Mouse (Mus musculus) left cerebral cortex, adult 18-20 months (tissue): Measurements from ENCODE around the gene Decr2. TPM values are rescaled to one million over a fixed set of nuclear protein-coding genes. Genes with fewer than 3 reads are reported as not detected.
"Not testable (repeated sequence)": the region's sequence is repeated elsewhere in the genome, so short reads cannot be mapped to it uniquely, and the experiment has no call there.

ENCODE experiments used
- DNase-seq, 2 experiments: peaks; one replicate each; pipeline ENCODE4 v3.0.0; 2021 to 2022; ENCODE audit warnings: low spot score in 2 of 2, mixed read lengths in 1 of 2
- long read RNA-seq, 2 experiments: library from polyadenylated mRNA; stranded (forward); transcript quantifications; one replicate each; pipeline ENCODE4 v2.0.0; 2021
- total RNA-seq, 2 experiments: library from RNA; stranded (reverse); gene quantifications; 2 replicates each; pipeline ENCODE4 v1.2.3; 2021

Gene Decr2
- total RNA-seq: 10 to 100 TPM; 29.9 to 35.5 TPM
- long read RNA-seq, experiment 1, transcript Decr2-201 (9 exons, 2,224 nt): major isoform, 41 of 55 reads
- long read RNA-seq, experiment 1, partial matches to known transcripts: 4 of 55 reads
- long read RNA-seq, experiment 1, other reads (novel, unspliced or antisense): 9 of 55 reads
- long read RNA-seq, experiment 2, transcript Decr2-201 (9 exons, 2,224 nt): major isoform, 27 of 34 reads
- long read RNA-seq, experiment 2, partial matches to known transcripts: 3 of 34 reads
- long read RNA-seq, experiment 2, other reads (novel, unspliced or antisense): 4 of 34 reads

GRCm38 (mm10) chr17:26089905-26090632 lies at the start of gene Decr2:
Gene Decr2, minus strand, starts transcription at chr17:26090337.
- peak; percentile 88 to 91 for DNase-seq

DNA sequence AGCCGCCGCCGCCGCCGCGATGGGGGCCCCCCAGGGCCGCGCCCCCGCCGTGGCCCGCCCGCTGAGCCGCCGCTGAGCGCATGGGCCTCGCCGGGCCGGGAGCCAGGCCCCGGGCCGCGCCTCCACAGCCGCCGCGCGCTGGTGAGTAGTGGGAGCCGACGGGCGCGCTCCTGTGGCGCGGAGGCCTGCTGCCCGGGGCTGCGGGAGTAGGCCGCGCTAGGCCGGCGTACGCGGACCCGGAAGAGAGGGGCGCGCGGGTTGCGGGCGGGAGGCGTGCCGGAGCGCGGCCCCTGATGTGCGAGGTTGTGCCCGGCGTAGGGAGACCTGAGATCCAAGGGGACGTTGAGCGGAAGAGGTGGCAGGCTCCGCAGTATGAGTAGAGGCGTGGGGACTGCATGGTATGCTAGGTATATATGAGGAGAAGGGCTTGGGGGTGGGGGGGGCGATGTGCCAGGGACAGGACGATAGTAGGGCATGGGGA lies 48.8 kb upstream of the Decr2 start:
- peak; percentile 22 to 54 for DNase-seq

GRCm38 (mm10) chr17:26138239-26138836 lies 48.2 kb upstream of the Decr2 start, which contains the start of gene Axin1:
Gene Axin1, plus strand, starts transcription at chr17:26138688.
- peak; percentile 85 to 94 for DNase-seq

DNA sequence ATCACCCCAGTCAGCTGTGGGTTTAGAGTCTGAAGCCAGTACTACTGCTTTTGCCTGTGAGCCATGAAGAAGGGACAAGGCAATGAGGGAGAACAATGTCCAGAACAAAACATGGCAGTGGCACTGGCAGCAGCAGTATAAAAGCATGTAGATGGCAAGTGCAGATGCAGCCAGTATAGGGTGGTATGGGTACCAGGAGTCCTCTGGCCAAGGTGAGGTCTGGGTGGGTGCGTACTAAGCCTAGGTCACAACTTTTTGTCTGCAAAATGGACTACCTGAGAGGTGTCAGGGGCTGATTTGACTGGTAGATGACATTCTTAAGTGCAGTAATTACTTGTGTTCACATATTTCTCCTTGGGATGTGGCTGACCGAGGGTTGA lies 47.6 kb upstream of the Decr2 start:
- no peak for DNase-seq

DNA sequence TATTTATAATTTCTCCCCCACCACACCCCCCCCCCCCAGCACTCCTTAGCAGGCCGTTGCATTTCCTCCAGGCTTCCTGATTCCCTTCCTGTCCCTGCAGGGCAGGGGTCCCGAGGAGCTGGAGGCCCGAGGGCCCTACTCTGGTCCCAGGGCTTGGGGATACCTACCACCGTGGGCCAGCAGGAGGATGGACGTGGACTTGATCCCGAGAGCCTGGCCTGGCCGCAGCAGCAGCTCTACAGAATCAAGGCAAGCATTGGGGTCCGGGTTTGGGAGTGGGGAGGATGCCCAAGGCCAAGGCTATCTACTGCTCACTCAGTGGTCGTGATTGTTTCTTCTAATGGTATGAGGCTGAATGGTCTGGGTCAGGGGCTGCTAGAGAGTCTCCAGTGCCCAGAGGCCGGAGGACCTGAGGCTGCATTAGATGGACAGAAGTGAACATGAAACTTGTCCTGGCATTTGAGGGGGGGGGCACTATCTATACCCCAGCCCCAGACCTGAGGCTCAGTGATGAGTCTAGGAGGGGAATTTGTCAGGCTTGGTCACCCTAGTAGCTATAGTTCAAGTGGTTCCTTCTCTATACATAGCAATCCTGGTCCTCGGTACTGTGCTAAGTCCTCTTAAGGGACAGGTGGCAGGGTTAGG lies 47.1 kb upstream of the Decr2 start:
- no peak for DNase-seq

DNA sequence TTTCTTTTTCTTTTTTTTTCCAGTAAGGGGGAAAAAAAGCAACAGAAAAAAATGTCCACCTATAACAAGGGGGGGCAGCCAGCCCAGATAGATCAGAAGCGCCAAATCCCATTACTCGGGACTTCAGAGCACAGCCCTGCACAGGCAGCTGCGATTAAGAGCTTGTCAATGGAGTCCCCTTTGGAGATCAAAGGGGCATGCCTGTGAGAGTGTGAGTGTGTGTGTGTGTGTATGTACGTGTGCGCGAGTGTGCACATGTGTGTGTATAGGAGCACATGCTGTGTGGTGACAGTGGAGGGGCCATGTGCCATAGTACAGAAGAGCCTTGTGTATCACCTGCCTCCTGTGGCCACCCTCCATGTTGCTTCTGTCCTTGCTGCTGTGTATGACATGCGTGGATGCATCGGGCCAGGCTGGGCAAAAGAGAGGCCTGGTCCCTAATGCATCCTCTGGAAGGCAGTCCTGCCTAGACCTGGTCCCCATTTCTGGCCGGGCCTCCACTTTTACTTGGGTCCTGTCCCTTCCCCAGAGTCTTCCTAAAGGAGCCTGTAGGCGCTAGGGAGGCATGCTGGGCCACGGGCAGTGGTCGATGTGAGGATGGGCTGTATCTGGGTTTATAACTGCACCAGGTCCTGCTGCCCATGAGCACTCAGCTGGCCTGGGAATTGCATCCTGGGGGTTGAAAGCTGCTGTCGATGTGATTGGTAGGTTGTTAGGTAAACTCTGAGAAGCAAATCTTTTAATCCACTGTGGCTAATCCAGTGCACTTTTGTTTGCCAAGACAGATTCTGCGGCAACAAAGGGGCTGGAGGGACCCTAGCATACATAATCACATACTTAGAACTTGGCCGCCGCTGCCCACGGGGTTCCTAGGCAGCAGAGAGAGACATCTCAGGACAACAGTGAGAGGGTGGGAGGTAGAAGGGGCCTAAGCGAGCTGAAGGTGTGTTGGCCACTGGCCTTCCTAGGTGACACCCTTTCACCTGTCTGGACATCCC lies 42.0 kb upstream of the Decr2 start:
- DNase-seq: no peak

DNA sequence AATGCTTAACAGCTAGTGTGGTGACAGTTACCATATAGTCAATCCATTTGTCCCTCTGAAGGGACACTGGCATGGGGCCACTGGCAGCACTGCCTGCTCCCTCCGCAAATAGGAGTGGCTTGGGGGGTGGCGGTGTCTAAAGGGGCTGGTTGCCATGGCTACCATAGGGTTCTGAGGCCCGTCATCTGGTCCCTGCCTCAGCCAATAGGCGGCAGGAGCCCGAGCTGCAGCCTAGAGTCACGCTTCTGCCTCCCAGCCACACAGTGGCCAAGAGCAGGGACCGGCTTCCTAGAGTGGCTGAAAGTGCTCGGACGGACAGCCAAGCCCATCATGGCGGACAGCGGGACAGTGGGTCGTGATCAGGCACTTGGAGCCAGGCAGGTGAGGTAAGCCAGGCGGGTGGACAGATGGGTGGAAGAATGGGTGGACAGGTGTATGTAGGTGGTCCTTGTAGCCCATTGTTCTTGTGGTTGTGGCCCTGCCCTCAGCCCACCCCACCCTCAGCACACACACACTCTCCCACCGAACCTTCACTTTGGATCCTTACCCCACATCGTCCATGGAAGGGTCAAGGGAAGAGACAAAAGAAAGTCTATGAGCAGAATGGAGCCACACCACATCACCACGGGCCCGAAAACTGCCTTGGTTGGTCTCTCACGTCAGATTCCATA lies 41.1 kb upstream of the Decr2 start:
- no peak for DNase-seq

DNA sequence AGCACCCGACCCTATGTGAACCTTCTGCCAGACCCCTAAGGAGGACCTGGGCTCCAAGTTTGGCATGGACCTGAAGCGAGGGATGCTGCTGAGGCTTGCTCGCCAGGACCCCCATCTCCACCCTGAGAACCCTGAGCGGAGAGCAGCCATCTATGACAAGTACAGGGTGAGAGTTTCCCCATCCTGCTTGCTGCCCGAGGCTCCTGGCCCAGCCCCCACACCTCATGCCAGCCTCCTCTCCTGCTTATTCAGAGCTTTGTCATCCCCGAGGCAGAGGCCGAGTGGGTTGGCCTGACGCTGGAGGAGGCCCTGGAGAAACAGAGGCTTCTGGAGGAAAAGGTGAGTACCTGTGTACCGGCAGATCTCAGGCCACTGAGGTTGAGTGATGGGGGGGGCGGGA lies 35.1 kb upstream of the Decr2 start:
- DNase-seq: no peak

DNA sequence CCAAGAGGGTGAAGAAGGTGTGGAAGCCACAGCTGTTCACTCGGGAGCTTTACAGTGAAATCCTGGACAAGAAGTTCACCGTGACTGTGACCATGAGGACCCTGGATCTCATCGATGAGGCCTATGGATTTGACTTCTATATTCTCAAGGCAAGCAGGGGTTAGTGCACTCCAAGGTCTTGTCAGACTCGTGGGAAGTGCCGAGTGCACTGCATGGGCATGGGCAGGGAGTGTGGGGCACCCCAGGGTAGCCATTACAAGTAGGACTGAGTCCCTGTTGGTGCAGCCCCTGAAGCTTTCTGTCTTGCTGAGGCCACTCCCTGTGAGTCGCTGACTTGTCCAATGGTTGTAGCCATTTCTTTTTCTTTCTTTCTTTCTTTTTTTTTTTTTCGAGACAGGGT lies 34.4 kb upstream of the Decr2 start:
- DNase-seq: no peak

DNA sequence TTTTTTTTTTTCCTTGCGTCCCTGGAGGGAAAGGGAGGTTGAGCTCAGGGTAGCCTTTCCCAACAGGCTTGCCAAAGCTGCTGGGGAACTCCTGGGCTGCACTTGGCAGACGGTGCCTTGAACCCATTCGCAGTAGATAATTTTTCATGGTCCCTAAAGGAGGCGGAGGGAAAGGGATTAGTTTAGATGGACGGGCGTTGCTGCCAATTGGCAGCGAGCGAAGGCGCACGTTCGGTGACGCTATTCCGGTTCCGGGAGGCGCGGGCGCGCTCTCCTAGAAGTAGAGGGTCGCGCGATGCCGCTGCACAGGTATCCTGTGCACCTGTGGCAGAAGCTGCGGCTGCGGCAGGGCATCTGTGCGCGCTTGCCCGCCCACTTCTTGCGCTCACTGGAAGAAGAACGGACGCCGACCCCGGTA lies 33.1 kb upstream of the Decr2 start, which contains the start of gene Mrpl28:
TSS of gene Mrpl28 (plus strand) at position 234 of the 418 bp plus-strand sequence.
- peak; percentile 83 to 93 for DNase-seq

- no peak for DNase-seq
Observed at GRCm38 (mm10) chr17:26122431-26123140, 32.4 kb upstream of the Decr2 start.

- peak; percentile 56 to 71 for DNase-seq
Observed at GRCm38 (mm10) chr17:26119766-26120710, 29.9 kb upstream of the Decr2 start.

DNA sequence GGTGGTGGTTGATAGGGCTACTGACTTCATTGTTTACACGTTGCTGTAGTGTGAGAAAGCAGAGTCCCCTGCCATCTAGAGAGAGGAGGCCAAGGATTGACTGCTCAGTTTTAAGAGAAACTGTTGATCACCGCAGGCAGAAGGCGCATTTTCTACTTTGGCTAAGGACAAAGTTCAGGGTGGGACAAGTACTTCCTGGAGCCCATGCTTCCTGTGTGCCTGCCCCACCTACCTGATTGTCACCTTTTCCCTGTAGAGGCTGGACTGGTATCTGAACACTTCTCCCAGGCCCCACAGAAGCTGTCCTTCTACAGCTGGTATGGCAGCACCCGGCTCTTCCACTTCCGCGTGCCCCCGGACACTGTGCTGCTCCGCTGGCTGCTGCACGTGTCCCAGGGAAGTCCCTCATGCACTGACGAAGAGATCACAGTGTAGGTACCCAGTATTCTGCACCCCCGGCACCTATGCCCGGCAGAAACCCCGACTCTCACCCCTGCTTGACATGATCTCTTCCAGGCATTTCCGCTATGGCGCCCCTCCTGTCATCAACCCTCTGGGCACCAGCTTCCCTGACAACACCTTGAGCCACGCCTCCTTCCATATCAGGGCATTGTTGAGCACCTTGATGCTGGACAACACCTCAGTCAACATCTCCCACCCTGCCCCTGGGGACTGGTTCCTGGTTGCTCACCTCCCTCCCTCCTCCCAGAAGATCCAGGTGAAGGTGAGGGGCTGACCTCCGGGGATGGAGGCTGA lies 26.5 kb upstream of the Decr2 start:
- no peak for DNase-seq

DNA sequence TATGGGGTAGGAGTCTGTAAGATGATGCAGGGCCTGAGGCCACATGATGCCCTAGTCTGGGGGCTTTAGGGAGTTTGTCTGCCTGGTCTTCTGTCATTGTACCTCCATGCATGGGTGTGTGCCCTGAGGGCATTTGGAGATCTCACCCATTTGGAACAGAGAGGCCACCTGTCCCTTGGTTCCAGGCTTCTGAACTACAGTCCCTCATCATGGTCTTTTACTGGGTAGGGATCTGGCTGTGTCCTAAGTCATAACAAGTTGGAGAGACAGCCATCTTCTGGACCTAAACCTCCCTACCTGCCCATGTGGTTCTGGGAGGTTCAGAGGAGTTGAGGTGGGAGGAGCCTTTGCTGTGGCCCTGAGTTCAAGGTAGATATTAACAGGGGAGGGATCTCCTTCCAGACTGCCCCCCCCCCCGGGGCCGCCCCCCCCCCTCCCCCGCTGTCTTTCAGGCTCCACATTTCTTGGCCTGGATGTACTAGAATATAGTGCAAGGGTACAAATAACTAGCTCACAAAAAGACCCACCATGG lies 25.9 kb upstream of the Decr2 start:
- DNase-seq: no peak

DNA sequence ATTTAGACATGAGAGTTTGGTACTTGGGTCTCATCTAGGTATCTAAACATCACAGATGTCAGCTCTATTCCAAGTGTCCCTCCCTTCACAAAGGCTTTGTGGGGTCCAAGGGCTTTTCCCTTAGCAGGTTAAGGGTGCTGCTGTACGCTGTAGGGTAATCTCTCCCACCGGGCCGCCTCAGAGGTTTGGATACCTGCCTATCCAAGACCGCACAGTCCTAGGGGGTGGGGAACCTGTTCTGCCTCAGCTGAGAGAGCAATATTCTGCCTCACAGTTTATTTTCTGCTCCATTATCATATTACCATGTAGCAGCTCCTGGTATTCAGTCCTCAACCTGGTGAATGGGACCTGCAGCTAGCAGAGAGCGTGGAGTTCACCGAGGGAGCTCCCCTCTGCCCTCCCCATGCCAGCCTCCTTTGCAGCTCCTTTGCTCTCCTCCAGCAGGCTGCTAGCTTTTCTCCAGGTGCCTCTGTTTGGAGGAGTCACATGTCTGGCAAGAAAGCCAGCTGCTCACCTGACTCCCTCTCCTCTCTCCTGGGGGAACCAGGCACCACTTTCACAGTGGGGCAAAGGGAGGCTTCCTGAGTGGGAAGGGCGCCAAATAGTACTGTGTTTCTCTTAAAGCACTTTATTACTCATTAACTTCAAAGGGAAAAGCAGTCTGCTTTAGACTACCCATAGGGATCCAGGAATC lies 25.2 kb upstream of the Decr2 start:
- no peak for DNase-seq

GRCm38 (mm10) chr17:26114461-26114860 lies 24.3 kb upstream of the Decr2 start:
- not testable (repeated sequence) for DNase-seq
